Mouse (Mus musculus): ENCODE data around the gene Tcam1. TPM values are rescaled to one million over a fixed set of nuclear protein-coding genes. Genes with fewer than 3 reads are reported as not detected.
"Not testable (repeated sequence)": the region's sequence is repeated elsewhere in the genome, so short reads cannot be mapped to it uniquely, and the experiment has no call there.

The Tcam1 gene
- 0.27 and 0.28 TPM in 2 replicates for polyA plus RNA-seq (2015; fragmentation: Nextera tagmentation; extraction: Ambion mirVana)

GRCm38 (mm10) chr11:106276454-106276853 is at the start of gene Tcam1:
Gene Tcam1, plus strand, starts transcription at chr11:106276672.
- Histone ChIP-seq H3K9me3 (no peaks in the 10 kb centered on the region), H3K4me1 (peaks cover 24% of the 10 kb centered on the region), H3K27me3 (replicated peaks) (no peaks in the 10 kb centered on the region), H3K27ac (peak within 1 kb of the TSS; percentile 94), H3K4me3 (replicated peaks) (peak within 1 kb of the TSS; percentile 21; the same call in 1 of the 2 replicates), H3K4me2 (peak within 1 kb of the TSS; percentile 54), H3K36me3 (no peaks in the 10 kb centered on the region), H3K9ac (0 out of 2 replicates have a peak within 1 kb of the TSS, but pooled peaks have one; percentile 29)
- WGBS, result 4% methylated on average over 25 of the region's 25 CpGs
- ATAC-seq (ENCODE audit: insufficient read depth, low FRiP score, low read depth), result peak; percentile 36; the same call in 1 of the 2 replicates

- H3K27ac ChIP-seq; H3K9me3 ChIP-seq; H3K4me2 ChIP-seq; ATAC-seq (ENCODE audit: insufficient read depth, low FRiP score, low read depth); H3K4me3 ChIP-seq (replicated peaks); H3K4me1 ChIP-seq; H3K27me3 ChIP-seq (replicated peaks); H3K9ac ChIP-seq: not testable (repeated sequence)
- peaks cover 38% of the 10 kb centered on the region; the same call in 1 of the 2 replicates for H3K36me3 ChIP-seq
- WGBS, result 80% methylated on average over 8 of the region's 8 CpGs
Observed at GRCm38 (mm10) chr11:106233978-106234377, 42.5 kb upstream of the Tcam1 start.

GRCm38 (mm10) chr11:106246834-106247233 is 29.6 kb upstream of the Tcam1 start:
- ATAC-seq (ENCODE audit: insufficient read depth, low FRiP score, low read depth), result no peak
- WGBS, result 92% methylated on average over 1 of the region's 1 CpGs
- Histone ChIP-seq H3K4me2 (no peak overlapping the region), H3K4me1 (no peaks in the 10 kb centered on the region), H3K27me3 (replicated peaks) (no peaks in the 10 kb centered on the region), H3K4me3 (replicated peaks) (no peak overlapping the region), H3K36me3 (peaks cover 80% of the 10 kb centered on the region), H3K27ac (no peak overlapping the region), H3K9me3 (no peaks in the 10 kb centered on the region), H3K9ac (no peak overlapping the region)

GRCm38 (mm10) chr11:106249326-106249725 is 27.1 kb upstream of the Tcam1 start:
- no peaks in the 10 kb centered on the region for H3K9me3 ChIP-seq
- H3K4me1 ChIP-seq, result no peaks in the 10 kb centered on the region
- no peaks in the 10 kb centered on the region for H3K27me3 ChIP-seq (replicated peaks)
- no peak overlapping the region for H3K4me3 ChIP-seq (replicated peaks)
- H3K27ac ChIP-seq, result no peak overlapping the region
- no peak for ATAC-seq (ENCODE audit: insufficient read depth, low FRiP score, low read depth)
- H3K9ac ChIP-seq, result no peak overlapping the region
- no peak overlapping the region for H3K4me2 ChIP-seq
- H3K36me3 ChIP-seq, result peaks cover 74% of the 10 kb centered on the region
- 85% methylated on average over 7 of the region's 7 CpGs for WGBS

- no peak overlapping the region for H3K27ac ChIP-seq
- no peak for ATAC-seq (ENCODE audit: insufficient read depth, low FRiP score, low read depth)
- H3K36me3 ChIP-seq, result peaks cover 43% of the 10 kb centered on the region
Observed at GRCm38 (mm10) chr11:106254767-106255166, 21.7 kb upstream of the Tcam1 start.

GRCm38 (mm10) chr11:106255174-106255573 is 21.3 kb upstream of the Tcam1 start:
- Histone ChIP-seq H3K36me3 (peaks cover 39% of the 10 kb centered on the region), H3K4me3 (replicated peaks) (peak overlapping the region; percentile 82), H3K27ac (peak overlapping the region; percentile 67), H3K4me1 (peaks cover 19% of the 10 kb centered on the region), H3K27me3 (replicated peaks) (no peaks in the 10 kb centered on the region), H3K4me2 (peak overlapping the region; percentile 89), H3K9me3 (no peaks in the 10 kb centered on the region), H3K9ac (peak overlapping the region; percentile 42)
- no peak for ATAC-seq (ENCODE audit: insufficient read depth, low FRiP score, low read depth)
- 2% methylated on average over 22 of the region's 22 CpGs for WGBS

More at GRCm38 (mm10) chr11:106254767-106255166, 21.7 kb upstream of the Tcam1 start:
- H3K4me3 ChIP-seq (replicated peaks), result peak overlapping the region; percentile 82
- 14% methylated on average over 2 of the region's 2 CpGs for WGBS
- H3K9ac ChIP-seq, result peak overlapping the region; percentile 42; the same call in 1 of the 2 replicates
- no peaks in the 10 kb centered on the region for H3K27me3 ChIP-seq (replicated peaks)
- H3K4me2 ChIP-seq, result peak overlapping the region; percentile 89
- no peaks in the 10 kb centered on the region for H3K9me3 ChIP-seq
- peaks cover 19% of the 10 kb centered on the region for H3K4me1 ChIP-seq

- peak within 1 kb of the TSS; percentile 71 for H3K9ac ChIP-seq
- peaks cover 35% of the 10 kb centered on the region for H3K36me3 ChIP-seq
- peak within 1 kb of the TSS; percentile 82 for H3K4me3 ChIP-seq (replicated peaks)
- H3K27ac ChIP-seq, result peak within 1 kb of the TSS; percentile 85
- under 1% methylated on average over 42 of the region's 42 CpGs for WGBS
- no peaks in the 10 kb centered on the region for H3K9me3 ChIP-seq
- H3K27me3 ChIP-seq (replicated peaks), result no peaks in the 10 kb centered on the region
- H3K4me2 ChIP-seq, result peak within 1 kb of the TSS; percentile 89
- peak; percentile 93 for ATAC-seq (ENCODE audit: insufficient read depth, low FRiP score, low read depth)
- H3K4me1 ChIP-seq, result peaks cover 19% of the 10 kb centered on the region
Observed at GRCm38 (mm10) chr11:106255685-106256451, 20.6 kb upstream of the Tcam1 start, which contains the start of the genes Ftsj3 and Psmc5. Gene Ftsj3, minus strand, starts transcription at chr11:106256079. Gene Psmc5, plus strand, starts transcription at chr11:106256154.

GRCm38 (mm10) chr11:106256775-106257174 is 19.7 kb upstream of the Tcam1 start:
- Histone ChIP-seq H3K27ac (no peak overlapping the region), H3K4me3 (replicated peaks) (peak overlapping the region; percentile 82), H3K9me3 (no peaks in the 10 kb centered on the region), H3K9ac (peak overlapping the region; percentile 71), H3K4me1 (peaks cover 19% of the 10 kb centered on the region), H3K27me3 (replicated peaks) (no peaks in the 10 kb centered on the region), H3K4me2 (peak overlapping the region; percentile 62), H3K36me3 (peaks cover 39% of the 10 kb centered on the region)
- ATAC-seq (ENCODE audit: insufficient read depth, low FRiP score, low read depth), result no peak
- 55% methylated on average over 5 of the region's 5 CpGs for WGBS

GRCm38 (mm10) chr11:106260826-106261450 is 15.5 kb upstream of the Tcam1 start:
- Histone ChIP-seq H3K9ac (no peak overlapping the region), H3K9me3 (no peaks in the 10 kb centered on the region), H3K4me1 (peaks cover 12% of the 10 kb centered on the region), H3K27ac (no peak overlapping the region), H3K4me2 (no peak overlapping the region), H3K36me3 (peaks cover 63% of the 10 kb centered on the region), H3K4me3 (replicated peaks) (no peak overlapping the region), H3K27me3 (replicated peaks) (no peaks in the 10 kb centered on the region)
- no peak for ATAC-seq (ENCODE audit: insufficient read depth, low FRiP score, low read depth)
- 75% methylated on average over 14 of the region's 14 CpGs for WGBS

- no peak overlapping the region for H3K27ac ChIP-seq
- WGBS, result 88% methylated on average over 9 of the region's 9 CpGs
Observed at GRCm38 (mm10) chr11:106263963-106264362, 12.5 kb upstream of the Tcam1 start.

GRCm38 (mm10) chr11:106264988-106265387 is 11.5 kb upstream of the Tcam1 start:
- 83% methylated on average over 15 of the region's 15 CpGs for WGBS

More at GRCm38 (mm10) chr11:106263963-106264362, 12.5 kb upstream of the Tcam1 start:
- H3K9ac ChIP-seq, result no peak overlapping the region
- H3K4me1 ChIP-seq, result peaks cover 21% of the 10 kb centered on the region
- no peaks in the 10 kb centered on the region for H3K27me3 ChIP-seq (replicated peaks)
- peaks cover 68% of the 10 kb centered on the region for H3K36me3 ChIP-seq
- H3K4me2 ChIP-seq, result no peak overlapping the region
- H3K4me3 ChIP-seq (replicated peaks), result no peak overlapping the region
- no peaks in the 10 kb centered on the region for H3K9me3 ChIP-seq
- ATAC-seq (ENCODE audit: insufficient read depth, low FRiP score, low read depth), result no peak

GRCm38 (mm10) chr11:106265570-106265969 is 10.9 kb upstream of the Tcam1 start:
- H3K27me3 ChIP-seq (replicated peaks), result no peaks in the 10 kb centered on the region
- no peak for ATAC-seq (ENCODE audit: insufficient read depth, low FRiP score, low read depth)
- peaks cover 34% of the 10 kb centered on the region for H3K4me1 ChIP-seq
- H3K9ac ChIP-seq, result no peak overlapping the region
- no peak overlapping the region for H3K27ac ChIP-seq
- H3K36me3 ChIP-seq, result peaks cover 64% of the 10 kb centered on the region
- H3K9me3 ChIP-seq, result no peaks in the 10 kb centered on the region
- H3K4me2 ChIP-seq, result no peak overlapping the region
- H3K4me3 ChIP-seq (replicated peaks), result no peak overlapping the region
- 92% methylated on average over 4 of the region's 4 CpGs for WGBS

More at GRCm38 (mm10) chr11:106264988-106265387, 11.5 kb upstream of the Tcam1 start:
- Histone ChIP-seq H3K27ac (no peak overlapping the region), H3K36me3 (peaks cover 63% of the 10 kb centered on the region), H3K9ac (no peak overlapping the region), H3K4me2 (no peak overlapping the region), H3K4me1 (peaks cover 28% of the 10 kb centered on the region), H3K9me3 (no peaks in the 10 kb centered on the region), H3K4me3 (replicated peaks) (no peak overlapping the region), H3K27me3 (replicated peaks) (no peaks in the 10 kb centered on the region)
- no peak for ATAC-seq (ENCODE audit: insufficient read depth, low FRiP score, low read depth)

Data from stomach, embryonic 15.5 days (tissue).